Mouse (Mus musculus): Measurements from ENCODE around the gene Arhgap6.
A peak's percentile ranks its signal among the peaks of the same experiment; 100 is the strongest.

Gene Arhgap6

DNA sequence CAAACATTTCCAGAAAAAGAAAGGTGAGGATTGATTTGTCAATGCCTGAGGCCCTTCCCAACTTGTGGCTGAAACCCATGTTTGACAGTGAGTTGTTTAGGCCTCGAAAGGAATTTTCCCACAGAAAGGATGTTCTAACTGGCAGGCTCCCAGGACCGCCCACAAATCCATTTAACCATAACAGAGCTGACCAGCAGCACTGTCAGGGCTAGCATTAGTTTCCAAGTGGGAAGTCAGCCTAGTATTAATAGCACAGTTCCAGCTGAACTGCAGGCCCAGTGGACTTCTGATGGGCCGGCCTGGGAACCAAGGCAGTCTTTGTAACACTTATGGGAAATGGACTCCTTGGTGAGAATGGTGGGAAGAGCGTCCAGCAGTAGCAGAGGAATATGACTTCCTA, 317.8 kb downstream of the Arhgap6 start:
- peak; percentile 69 for DNase-seq (ENCODE audit: low read depth)

DNA sequence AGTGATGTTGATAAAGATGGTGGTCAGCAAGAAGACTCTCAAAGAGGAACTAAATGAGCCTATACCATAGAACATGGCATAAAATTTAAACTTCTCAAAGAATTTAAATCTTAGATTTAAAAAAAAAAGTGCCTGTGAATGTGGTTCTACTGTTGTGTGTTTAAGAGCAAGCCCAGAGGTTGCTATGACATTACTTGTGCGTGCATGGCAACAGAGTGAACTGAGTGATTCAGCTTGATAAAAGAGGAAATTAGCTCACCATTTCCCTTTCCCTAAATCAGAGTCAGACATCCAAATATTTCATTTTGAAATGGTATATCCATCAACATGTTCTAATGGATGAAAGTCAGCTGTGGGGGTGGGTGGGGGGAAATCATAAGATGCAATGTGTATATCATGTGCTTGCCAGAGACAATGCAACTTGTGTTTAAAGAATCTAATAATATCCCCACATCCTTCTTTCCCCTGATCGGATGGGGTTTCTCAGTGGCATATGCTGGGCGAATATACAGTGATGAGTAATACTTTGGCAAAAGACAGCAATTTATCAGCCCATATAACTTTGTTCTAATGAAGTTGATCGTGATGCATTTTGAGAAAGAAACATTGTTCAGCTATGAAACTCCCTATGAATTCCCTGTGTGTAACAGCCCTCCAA, 328.3 kb downstream of the Arhgap6 start:
- peak; percentile 78 for DNase-seq (ENCODE audit: low read depth)

DNA sequence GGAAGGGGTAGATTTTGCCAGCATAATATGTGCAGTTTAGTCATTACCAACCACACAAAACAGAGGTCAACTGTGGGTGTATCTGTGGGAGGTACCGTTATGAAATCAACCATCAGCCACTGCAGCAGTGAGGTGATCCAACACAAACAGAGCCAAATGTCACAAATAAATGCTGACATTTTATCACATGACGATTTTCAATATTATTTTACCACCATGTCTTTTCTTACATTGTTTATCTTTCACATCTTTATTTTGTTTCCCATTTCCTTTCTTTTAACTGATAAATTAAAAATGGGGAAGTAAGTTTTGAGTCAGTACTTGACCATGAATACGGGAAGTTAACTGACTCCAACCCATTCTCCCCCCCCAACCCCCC, 328.9 kb downstream of the Arhgap6 start:
- DNase-seq (ENCODE audit: low read depth), result no peak

DNA sequence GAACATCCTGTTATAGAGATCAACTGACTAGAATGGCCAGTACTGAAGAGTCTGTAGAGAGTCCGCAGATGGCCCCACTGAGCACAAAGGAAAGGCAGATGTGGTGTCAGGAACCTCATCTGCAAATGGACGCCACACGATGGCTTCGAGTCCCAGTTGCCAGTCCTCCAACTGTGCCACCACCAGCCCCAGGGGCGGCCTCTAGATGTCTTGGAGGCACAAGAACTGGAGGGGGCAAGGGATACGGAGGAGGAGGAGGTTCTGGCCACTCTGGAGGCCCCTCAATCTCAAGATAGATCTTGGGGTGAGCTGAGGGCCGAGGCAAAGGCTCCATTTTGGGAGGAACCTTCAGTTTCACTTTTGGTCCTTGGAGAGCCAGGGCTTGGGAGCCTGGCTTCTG, 344.9 kb downstream of the Arhgap6 start:
- DNase-seq (ENCODE audit: low read depth), result no peak

DNA sequence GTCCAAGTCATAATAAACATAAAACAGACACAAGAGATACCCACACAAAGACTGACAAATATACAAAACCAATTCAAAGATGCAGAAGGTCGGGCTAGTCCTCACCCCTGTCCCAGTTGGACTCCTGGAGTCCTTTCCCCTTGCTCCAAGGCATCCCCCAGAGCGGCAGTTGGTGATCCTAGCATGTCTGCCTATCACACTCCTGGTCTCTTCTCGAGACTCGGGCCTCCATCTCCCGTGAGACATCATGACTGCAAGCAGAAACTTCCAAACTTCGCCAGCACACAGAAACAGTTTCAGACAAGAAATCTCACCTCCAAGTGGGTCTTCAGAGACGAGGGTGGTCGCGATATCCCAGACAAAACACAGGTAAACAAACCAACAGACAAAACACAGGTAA, 345.6 kb downstream of the Arhgap6 start:
- no peak for DNase-seq (ENCODE audit: low read depth)

DNA sequence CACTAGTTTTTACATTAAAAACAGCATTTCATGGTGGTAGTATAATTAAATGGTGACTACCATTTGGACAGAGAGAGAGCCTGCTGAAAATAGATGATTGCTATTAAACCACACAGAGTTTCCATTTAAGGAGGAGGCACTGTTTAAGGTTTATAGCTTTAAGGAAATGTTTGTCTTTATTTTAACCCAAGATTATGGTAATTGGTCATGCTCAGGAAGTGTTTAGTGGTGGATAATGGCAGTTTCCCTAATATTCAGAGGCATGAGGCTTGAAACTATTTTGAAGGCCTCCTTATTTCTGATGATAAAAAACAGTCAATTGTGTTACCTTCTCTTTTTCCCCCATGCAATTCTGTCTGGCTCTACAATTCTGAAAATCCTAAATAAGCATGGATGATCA, 358.9 kb downstream of the Arhgap6 start:
- DNase-seq (ENCODE audit: low read depth), result no peak

DNA sequence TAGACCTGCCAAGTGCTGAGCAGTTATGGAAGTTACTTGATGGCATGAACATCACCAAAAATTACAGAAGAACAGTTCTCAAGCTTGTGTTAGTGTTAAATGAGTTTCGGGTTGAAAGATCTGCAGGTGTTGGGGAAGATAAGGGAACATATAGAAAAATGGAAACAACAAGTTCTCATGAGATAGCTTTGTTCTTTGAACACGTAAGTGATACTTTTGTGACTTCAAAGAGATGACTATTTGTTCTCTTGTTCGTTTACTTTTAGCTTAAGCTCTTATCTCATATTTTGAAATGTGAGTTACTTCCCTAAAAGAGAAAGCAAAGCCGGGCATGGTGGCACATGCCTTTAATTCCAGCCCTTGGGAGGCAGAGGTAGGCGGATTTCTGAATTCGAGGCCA, 363.5 kb downstream of the Arhgap6 start:
- DNase-seq (ENCODE audit: low read depth), result no peak

DNA sequence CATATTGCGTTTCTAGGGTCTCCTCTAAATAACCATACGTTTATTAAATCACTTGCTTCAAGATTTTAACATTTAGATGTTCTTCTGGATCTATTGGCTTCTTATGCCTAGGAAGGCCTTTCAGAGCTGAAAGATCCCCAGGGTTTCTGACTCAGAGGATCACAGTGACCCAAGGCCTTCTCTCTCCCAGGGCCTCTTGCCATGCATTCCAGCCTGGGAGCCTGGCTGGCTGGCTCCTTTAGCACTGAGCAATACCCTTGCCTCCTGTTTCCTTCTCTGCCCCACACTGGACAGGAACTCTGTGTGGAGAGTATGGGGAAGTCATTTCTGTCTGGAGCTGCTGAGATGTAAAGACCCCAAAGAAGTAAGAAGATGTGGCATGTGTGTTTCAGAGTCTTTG, 376.1 kb downstream of the Arhgap6 start:
- DNase-seq (ENCODE audit: low read depth), result peak; percentile 25

DNA sequence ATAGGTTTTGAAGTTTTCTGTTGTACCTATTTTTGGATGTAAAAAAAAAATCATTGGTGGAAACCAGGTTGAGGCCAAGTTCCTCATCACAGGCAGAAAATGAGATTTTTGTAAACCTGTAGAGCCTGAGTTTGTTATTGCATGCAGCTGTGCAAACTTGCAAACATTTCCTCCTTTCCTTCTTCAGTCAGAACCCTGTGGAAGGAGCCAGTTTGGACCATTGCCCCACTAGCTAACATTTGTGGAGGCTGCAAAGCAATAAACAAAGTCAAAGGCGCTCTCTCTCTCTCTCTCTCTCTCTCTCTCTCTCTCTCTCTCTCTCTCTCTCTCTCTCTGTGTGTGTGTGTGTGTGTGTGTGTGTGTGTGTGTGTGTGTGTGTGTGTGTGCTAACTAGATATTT, 378.9 kb downstream of the Arhgap6 start:
- peak; percentile 52 for DNase-seq (ENCODE audit: low read depth)

DNA sequence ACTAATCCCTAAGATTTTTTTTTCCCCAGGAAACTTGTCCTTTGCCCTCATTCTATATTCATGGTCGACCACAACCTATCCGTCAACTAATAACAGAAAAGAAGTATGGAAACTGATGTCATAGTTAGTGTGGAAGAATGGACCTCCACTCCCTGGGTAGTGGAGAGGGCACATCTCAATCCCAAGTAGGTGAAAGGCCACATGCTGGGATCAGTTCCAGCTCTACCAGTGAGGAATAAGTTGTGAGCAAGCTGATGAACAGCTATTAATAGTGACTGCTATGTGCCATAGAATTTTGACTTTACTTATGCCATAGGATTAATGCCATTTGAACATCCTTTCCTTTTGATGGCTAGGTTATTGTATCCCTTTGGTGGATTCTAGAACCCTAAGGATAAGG, 383.7 kb downstream of the Arhgap6 start:
- peak; percentile 15 for DNase-seq (ENCODE audit: low read depth)

DNA sequence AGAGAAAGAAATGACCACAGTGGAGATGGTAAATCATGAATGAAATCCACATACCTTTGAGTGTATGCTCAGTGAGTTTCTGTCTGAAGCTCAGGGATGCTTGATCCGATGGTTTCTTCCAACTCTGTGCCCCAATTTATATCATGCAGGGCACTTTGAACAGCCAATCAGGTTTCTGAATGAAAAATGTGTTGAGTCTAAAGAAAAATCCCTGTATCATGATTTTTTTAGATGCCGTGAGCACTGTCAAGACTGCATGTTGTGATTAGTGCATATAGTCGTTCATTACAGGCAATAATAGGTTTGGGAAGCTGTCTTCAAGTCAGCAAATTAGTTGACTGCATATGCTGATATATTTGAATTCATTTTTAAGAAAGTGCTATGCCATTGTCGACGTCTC, 392.2 kb downstream of the Arhgap6 start, which contains the start of gene Amelx:
Gene Amelx, minus strand, starts transcription at position 101 of the 400 bp plus-strand sequence.
- no peak for DNase-seq (ENCODE audit: low read depth)

DNA sequence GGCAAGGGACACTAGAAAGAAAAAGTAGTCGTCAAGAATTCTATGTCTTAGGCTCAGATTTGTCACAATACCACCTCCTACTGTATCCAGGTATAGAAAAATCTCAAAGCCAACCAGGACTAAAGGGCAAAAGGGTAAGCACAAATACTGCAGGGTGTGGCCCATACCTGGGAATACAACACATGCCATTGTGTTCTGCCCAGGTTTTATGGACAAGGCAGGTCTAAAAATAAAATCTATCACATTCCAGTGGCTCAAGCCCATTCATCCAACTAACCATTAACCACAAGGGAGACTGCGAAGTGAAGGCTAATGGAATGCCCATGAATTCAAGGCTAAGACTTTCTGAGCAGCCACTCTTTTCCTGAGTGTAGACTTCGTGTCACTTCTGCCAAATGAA, 415.1 kb downstream of the Arhgap6 start:
- DNase-seq (ENCODE audit: low read depth), result no peak

DNA sequence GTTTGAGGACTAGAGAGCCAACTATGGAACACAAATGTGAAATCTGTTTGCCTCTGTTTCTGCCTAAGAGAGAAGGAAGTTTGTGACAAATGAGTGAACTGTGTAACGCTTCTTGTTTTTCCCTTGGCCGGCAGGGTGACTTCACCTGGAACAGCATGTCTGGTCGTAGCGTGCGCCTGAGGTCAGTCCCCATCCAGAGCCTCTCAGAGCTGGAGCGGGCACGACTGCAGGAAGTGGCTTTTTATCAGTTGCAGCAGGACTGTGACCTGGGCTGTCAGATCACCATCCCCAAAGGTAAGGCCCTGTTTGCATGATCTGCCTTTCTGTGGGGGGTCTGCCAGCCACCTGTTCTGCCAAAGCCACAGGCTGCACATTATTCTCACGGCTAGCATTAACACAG, 425.2 kb downstream of the Arhgap6 start:
- no peak for DNase-seq (ENCODE audit: low read depth)

DNA sequence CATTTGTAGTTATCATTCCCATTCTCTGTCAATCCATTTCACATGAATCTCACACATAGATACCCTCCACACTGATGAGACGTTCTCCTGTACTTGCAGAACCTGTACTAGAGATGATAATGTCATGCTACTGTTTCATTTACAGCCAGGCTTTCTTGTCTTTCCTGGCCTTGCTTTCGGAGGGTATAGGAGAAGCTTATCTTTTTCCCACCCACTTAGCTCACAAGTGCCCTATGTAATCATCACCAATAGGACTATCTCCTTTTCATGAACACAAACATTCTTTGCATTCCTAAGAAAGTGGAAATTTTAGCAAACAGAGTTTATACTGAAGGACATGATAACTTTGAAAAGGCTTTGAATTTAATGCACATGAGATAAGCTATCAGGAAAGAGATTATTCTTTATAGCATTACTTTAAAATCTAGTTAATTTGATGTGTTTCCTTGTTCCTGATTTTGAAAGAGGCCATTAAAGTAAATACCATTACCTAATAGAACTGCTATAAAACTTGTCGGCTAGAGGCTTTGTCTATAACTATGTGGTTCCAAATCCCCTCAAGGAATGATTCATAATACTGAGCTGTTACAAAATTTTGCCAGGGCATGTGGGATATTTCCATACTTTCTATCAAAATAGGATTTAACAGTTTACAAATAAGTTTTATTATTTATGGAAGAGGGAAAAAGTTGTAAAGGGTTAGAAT, 427.6 kb downstream of the Arhgap6 start:
- DNase-seq (ENCODE audit: low read depth), result peak; percentile 2

DNA sequence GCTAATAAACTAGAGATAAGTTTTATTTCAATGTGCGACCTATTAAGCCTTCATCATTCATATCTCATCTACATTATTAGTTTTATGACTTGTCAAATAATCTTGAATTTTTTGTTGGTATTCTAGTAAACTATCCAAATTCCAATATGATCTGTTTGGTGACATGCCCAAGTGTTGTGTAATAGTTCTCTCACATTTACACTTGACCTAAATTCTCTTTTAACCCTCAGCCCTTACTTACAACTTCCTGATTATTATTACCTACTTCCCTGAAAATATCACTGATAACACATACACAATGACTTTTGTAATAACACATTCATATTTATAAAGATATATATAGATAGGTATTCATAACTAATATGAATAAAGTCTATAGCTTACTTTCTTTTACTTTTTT, 461.0 kb downstream of the Arhgap6 start:
- DNase-seq (ENCODE audit: low read depth), result peak; percentile 4

DNA sequence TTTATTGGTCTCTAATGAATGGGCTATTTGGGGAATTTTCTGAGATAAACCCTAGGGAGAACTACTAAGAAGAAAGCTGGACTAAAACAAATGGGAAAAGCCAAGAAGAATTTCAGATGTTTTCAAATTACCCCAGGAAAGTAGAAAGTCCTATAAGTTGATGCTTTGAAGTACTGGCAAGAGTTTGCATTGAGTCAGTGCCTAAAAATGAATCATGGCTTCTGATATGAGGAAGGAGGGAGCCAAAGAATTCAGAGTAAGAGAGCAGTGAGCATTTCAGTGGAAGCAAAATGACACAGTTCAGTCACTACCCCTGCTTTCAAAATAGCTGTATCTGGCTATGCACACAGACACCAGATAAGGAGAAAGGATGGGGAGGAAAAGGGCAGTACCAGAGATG, 461.8 kb downstream of the Arhgap6 start:
- peak; percentile 61 for DNase-seq (ENCODE audit: low read depth)

DNA sequence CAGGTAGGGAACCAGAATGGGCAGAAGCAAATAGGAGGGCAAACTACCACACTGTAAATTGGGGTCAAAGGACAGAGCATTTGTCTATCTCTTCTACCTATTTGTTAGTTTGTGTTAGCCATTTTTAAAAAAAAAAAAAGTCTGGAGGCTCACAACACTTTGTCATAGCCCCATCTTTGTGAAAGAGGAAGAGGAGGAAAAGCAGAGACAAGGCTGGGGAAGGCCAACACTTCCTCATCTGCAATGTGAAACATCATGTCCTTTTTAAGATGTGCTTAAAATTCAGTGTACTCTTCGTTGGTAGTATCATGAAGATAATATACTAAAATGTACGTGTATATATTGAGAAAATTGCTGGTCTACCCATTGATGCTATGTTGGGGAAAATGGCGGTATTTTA, 466.1 kb downstream of the Arhgap6 start:
- no peak for DNase-seq (ENCODE audit: low read depth)

DNA sequence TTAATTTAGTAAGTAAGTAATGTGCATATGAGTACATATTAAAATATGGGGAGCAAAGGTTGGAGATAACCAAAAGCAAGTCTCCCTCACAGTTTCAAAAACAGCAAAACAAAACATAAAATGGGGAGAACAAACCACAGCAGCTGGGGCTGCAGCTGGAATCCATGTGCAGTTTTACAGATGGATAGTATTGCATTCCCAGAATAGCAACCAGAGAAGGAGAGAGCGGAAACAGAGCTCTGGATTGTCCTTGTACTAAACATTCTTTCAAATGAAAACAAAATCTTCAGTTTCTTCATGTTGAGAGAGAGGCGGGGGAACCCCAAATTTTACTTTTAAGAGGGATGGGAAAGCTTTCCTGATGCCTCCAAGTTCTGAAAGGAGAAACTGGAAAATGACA, 467.3 kb downstream of the Arhgap6 start:
- peak; percentile 13 for DNase-seq (ENCODE audit: low read depth)

DNA sequence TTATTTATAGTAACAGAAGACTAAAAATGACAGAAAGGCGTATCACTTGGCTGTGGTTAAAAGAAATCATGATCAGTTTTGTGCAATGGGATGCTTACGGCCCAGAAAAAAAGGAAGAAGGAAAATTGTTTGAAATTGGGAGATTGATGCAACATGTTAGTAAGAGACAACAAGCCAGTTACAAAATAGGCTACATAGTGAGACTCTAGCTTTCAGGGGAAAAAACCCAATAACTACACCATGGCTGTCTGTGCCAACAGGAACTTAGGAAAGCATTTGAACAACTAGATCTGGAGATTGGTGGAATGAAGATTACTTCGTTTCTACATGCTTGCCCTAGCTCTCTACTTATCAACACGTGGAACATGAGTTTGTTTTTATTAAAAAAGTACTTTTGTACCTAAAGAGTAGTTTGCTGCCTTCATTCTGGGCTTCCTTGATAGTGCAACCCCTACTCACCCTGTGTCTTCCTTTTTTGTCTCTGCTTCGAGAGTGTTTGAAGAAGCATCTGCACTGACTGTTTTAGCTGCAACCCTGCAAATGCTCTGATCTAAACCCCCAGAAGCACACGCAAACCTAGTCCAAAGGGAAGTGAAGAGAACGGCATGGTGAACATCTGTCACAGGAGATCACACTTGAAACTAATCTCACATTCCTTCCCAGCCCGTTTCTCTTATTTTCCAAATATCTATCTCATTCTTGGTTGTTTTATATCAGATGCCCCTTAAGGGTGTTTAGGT, 468.7 kb downstream of the Arhgap6 start:
- DNase-seq (ENCODE audit: low read depth), result no peak

DNA sequence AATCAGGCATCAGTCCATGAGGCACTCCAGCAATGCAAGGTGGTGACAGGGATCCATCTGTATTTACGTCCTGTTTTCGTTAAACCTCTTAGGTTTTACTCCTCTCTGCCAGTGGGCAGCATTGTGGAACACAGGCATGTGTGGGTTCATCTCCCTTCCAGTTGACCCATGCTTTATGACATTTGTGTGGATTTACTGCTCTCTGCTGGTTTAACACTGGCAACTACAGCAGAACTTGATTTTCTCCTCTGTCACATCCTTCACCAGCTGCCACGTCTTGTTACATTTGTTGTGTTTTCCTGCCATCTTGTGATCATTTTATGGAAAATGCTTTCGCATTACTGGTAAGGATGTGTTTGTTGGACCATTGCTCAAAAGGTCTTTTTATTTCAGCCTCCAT, 504.7 kb downstream of the Arhgap6 start:
- peak; percentile 73 for DNase-seq (ENCODE audit: low read depth)

DNA sequence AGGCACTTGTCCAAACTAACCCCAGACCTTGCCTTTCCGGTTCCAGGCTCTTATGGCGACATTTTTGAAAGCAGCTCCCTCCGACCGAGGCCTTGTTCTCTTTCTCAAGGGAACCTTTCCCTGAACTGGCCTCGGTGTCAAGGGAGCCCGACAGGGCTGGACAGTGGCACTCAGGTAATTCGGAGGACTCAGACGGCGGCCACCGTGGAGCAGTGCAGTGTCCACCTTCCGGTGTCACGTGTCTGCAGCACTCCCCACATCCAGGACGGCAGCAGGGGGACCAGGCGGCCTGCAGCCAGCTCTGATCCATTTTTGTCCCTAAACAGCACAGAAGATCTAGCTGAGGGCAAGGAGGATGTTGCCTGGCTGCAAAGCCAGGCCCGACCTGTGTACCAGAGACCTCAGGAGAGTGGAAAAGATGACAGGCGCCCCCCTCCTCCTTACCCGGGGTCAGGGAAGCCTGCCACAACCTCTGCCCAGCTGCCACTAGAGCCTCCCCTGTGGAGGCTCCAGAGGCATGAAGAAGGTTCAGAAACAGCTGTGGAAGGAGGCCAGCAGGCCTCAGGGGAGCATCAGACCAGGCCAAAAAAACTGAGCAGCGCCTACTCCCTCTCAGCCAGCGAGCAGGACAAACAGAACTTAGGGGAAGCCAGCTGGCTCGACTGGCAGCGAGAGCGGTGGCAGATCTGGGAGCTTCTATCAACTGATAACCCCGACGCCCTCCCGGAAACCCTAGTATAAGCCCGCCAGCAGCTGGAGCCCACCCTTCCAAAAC, 507.6 kb downstream of the Arhgap6 start:
- peak; percentile 9 for DNase-seq (ENCODE audit: low read depth)

DNA sequence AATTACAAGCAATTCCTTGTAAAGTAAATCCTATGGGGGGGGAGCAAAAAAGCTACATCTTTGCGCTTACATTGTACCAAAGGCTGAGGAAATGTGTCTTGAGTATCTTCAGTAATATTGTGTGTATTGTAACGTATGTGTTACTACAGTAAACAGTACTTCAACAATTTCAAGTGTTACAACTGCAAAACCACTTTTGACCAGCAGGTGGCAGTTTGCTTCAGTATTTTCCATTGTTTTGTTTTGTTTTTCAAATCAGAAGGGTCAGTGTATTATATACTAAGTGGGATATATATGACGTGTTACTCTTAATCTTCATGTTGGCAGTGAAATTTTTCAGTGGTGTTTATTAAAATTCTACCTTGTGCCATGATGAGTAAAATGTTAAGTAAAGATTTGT, 509.0 kb downstream of the Arhgap6 start:
- DNase-seq (ENCODE audit: low read depth), result peak; percentile 77

Data from NIH3T3 (cell line).